Mouse (Mus musculus) T-helper 1 cell (primary cell): ENCODE measurements around the gene Il17rd.

Experiments used
- in situ Hi-C: fragments of 300-600 bp; cut with MboI, MseI; formaldehyde crosslinking; loops from one replicate; pipeline ENCODE4 v1.15.1; 2025; ENCODE audit warnings: high pct_unique_total_duplicates

Il17rd gene

DNA sequence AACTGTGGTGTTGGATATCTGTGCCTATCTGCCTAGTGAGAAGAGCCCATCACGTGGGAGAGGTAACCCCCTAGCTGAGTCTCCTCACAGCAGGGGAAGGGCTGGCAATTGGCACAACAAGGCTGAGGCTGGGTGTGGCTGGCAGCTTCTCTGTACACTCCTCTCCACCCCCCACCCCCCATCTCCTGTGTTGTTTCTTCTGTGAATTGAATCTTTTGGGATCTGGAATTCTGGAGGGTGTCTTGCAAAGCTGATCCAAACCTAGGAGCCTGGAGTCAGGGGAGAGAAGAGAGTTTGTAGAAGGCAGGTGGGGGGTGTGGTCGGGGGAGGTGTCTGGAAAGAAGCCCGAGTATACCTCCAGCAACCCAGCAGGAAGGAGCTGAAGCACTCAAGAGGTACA, 102.7 kb downstream of the Il17rd start:
- in situ Hi-C loops = no loop called here

DNA sequence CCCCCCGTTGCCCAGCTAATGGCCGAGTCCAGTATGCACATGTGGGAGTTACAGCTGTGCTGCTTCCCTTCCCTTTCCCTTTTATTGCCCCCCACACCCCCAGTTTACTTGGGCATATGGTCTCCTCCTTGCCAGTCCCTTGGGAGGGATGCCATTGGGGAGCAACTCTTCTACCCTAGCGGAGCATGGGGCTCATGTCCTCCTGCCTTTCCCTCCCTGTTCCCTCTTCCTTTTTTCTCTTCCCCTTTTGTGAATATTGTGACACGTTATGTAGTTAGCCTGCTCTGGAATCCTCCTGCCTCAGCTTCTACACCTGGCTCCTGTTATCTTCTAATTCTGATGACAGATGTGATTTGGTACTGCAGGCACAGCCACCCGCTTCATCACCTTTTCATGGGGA, 103.9 kb downstream of the Il17rd start:
- in situ Hi-C loops = no loop called here

- in situ Hi-C loops = no loop called here
These were observed 106.7 kb downstream of the Il17rd start for GRCm38 (mm10) chr14:27145171-27146045.

DNA sequence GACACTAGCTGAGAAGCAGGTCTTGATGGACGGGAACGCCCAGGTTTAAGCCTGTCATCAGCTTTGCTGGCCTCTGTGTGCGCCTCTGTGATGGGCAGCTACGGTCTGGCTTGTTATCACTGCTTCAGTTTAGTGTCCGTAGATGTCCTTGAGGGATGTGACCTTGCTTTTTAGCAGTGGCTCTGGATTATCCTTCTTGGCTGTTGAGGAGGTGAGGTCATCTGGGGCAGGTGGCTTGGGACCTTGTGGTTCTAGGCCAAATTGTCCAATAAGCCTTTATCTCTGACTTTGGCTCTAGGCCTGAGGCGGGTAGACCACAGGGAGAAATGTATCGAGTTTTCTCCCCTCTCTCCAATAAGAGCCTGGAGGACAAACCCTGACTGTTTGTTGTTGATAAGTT, 109.0 kb downstream of the Il17rd start:
- in situ Hi-C loops = no loop called here

GRCm38 (mm10) chr14:27149401-27149800, 110.7 kb downstream of the Il17rd start:
- in situ Hi-C loops = no loop called here

GRCm38 (mm10) chr14:27150011-27150640, 111.4 kb downstream of the Il17rd start:
- in situ Hi-C loops = loop anchor here (10.0 to 25.0 kb wide), 2 partner anchors 562 to 1805 kb away; no protein-coding TSS in a partner anchor

- in situ Hi-C loops = loop anchor here (10.0 to 25.0 kb wide), 2 partner anchors 561 to 1807 kb away; no protein-coding TSS in a partner anchor
These were observed 112.7 kb downstream of the Il17rd start for GRCm38 (mm10) chr14:27151432-27151831.

DNA sequence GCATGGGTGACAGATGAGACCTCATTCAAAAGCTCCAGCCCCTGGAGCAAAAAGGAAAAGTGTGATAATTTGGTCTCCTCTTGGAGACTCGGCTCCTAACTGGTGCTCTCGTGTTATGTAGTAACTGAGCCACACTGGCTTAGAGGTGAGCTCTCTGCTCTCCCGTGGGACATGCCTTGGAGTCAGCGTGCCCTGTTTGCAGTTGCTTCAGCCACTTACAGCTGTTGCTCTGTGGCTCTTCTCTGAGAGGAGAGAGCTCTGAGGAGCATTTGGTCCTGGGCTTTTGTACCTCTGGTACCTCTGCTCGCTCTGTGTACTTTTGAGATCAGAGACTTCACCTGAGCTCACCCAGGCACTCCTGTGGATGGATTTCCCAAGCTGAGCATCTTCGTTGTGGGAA, 116.3 kb downstream of the Il17rd start:
- in situ Hi-C loops = loop anchor here (10.0 to 25.0 kb wide), 2 partner anchors 557 to 1810 kb away; no protein-coding TSS in a partner anchor

DNA sequence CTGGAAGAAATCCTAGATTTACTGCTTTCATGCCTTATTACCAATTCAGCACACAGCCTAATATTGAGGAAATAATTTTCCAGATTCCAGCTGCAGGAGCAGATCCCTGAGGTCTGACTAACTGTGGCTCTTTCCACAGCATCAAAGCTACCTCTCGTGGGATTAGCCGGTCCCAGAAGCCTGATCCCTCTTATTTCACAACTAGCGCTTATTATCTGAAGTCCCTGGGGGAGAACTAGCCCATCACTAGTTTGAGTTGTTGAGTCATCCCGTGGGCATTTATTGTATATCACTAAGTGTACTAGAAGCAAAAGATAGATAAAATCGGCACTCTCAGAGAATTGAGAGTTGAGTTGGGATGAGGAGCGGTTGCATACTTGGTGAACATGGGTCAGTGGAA, 117.3 kb downstream of the Il17rd start:
- in situ Hi-C loops = loop anchor here (10.0 to 25.0 kb wide), 2 partner anchors 556 to 1811 kb away; no protein-coding TSS in a partner anchor
